Mouse (Mus musculus) stomach, embryonic 14.5 days (tissue): ENCODE measurements around the gene Vac14. TPM values are rescaled to one million over a fixed set of nuclear protein-coding genes. Genes with fewer than 3 reads are reported as not detected.
"Not testable (repeated sequence)": the region's sequence is repeated elsewhere in the genome, so short reads cannot be mapped to it uniquely, and the experiment has no call there.

ENCODE experiments used
- ATAC-seq: fragments of 200-750 bp; cut with Nextera tagmentation; 2 replicates; pipeline ENCODE4 v1.8.0; 2017; ENCODE audit warnings: low read depth, moderate TSS enrichment; ENCODE audit not compliant: insufficient number of reproducible peaks, insufficient read depth, low FRiP score
- H3K27ac ChIP-seq: fragments of 300-500 bp; sonication (generic); 2 replicates; pipeline ENCODE4 v1.5.1; 2014; ENCODE audit warnings: mild to moderate bottlenecking, low read length, moderate library complexity, mixed read lengths
- H3K27me3 ChIP-seq: fragments of 300-500 bp; sonication (generic); 2 replicates; pipeline ENCODE4 v1.6.1; 2014; ENCODE audit warnings: low read length, control low read depth, mixed read lengths; ENCODE audit not compliant: control insufficient read depth, insufficient read depth
- H3K36me3 ChIP-seq: fragments of 300-500 bp; sonication (generic); 2 replicates; pipeline ENCODE4 v1.6.1; 2014; ENCODE audit warnings: mild to moderate bottlenecking, control low read depth, low read length, moderate library complexity, mixed read lengths; ENCODE audit not compliant: control insufficient read depth, insufficient read depth
- H3K4me1 ChIP-seq: fragments of 300-500 bp; sonication (generic); 2 replicates; pipeline ENCODE4 v1.6.1; 2014; ENCODE audit warnings: low read length, control low read depth, mixed read lengths; ENCODE audit not compliant: control insufficient read depth, insufficient read depth
- H3K4me2 ChIP-seq: fragments of 300-500 bp; sonication (generic); replicated peaks from 2 replicates; pipeline ENCODE4 v1.6.1; 2014; ENCODE audit warnings: low read depth, low read length, control low read depth
- H3K4me3 ChIP-seq: fragments of 300-500 bp; sonication (generic); 2 replicates; pipeline ENCODE4 v1.5.1; 2014; ENCODE audit warnings: low read depth, low read length, control low read depth
- H3K9ac ChIP-seq: fragments of 300-500 bp; sonication (generic); replicated peaks from 2 replicates; pipeline ENCODE4 v1.6.1; 2014; ENCODE audit warnings: low read depth, mild to moderate bottlenecking, control low read depth, low read length, moderate library complexity, mixed read lengths
- H3K9me3 ChIP-seq: fragments of 300-500 bp; sonication (generic); 2 replicates; pipeline ENCODE4 v1.6.1; 2016; ENCODE audit warnings: low read depth, low read length, control low read depth; ENCODE audit not compliant: control insufficient read depth
- WGBS: fragments of 180-500 bp; shearing (Covaris S2); extraction: QIAGEN DNeasy Blood & Tissue Kit; methylation state at CpG from one replicate; pipeline ENCODE4 v1.1.7; 2014; 5-methylcytosine and 5-hydroxymethylcytosine counted together
- polyA plus RNA-seq: library from polyadenylated mRNA; unstranded; fragments of >200 nt; fragmentation: Nextera tagmentation; extraction: Ambion mirVana; gene quantifications from 2 replicates; pipeline ENCODE4 v1.2.1, GENCODE M21; 2014

Vac14 gene
- polyA plus RNA-seq, 1 experiment from 2014 or later: 18.7 TPM

DNA sequence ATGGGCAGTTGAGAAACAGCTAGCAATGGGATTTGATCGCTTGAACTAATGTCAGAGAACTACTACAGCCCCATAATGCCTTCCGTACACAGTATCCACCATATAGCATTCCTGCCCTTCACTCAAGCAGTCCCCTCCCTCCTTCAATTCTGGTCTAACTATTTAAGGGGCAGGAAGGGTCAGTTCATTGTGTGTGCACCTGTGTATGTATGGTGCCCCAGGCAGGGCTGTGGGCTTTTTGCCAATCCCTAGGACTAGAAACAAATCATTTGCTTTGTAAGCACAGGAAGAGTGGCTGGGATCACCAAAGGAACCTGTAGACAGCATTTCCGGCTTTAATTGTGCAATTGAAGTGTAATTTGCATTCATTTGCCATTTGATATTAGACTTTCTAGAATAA, 46.6 kb downstream of the Vac14 start:
- WGBS: 81% methylated on average over 3 of the region's 3 CpGs
- H3K27ac ChIP-seq: no peak overlapping the region
- ATAC-seq: no peak

DNA sequence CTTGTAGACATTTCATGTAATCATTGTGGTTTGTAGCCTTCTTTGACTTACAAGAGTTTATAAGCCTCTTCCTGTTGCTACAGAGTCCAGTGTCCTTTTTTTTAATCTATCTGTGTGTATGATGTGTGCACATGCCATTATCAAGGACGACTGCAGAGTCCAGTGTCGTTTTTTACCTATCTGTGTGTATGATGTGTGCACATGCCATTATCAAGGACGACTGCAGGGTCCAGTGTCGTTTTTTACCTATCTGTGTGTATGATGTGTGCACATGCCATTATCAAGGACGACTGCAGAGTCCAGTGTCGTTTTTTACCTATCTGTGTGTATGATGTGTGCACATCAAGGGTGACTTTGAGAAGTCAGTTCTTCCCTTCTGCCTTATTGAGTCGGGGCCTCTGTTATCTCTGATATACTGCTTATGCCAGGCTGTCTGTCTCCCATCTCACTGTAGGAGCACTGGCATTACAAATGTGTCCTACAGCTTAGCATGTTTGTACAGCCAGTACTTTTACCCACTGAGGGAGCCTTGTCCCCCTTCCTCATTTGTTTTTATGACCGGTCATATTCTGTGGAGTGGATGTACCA, 49.3 kb downstream of the Vac14 start:
- H3K27me3 ChIP-seq, H3K4me3 ChIP-seq, H3K9ac ChIP-seq, H3K9me3 ChIP-seq, ATAC-seq, H3K4me1 ChIP-seq, H3K27ac ChIP-seq, H3K36me3 ChIP-seq, H3K4me2 ChIP-seq: not testable (repeated sequence)
- WGBS: 70% methylated on average over 8 of the region's 8 CpGs

More for the DNA sequence above, 46.6 kb downstream of the Vac14 start:
- H3K9me3 ChIP-seq: no peaks in the 10 kb centered on the region
- H3K9ac ChIP-seq: no peak overlapping the region
- no peaks in the 10 kb centered on the region for H3K36me3 ChIP-seq
- no peak overlapping the region for H3K4me3 ChIP-seq
- H3K27me3 ChIP-seq: no peaks in the 10 kb centered on the region
- H3K4me2 ChIP-seq: no peak overlapping the region
- H3K4me1 ChIP-seq: no peaks in the 10 kb centered on the region

DNA sequence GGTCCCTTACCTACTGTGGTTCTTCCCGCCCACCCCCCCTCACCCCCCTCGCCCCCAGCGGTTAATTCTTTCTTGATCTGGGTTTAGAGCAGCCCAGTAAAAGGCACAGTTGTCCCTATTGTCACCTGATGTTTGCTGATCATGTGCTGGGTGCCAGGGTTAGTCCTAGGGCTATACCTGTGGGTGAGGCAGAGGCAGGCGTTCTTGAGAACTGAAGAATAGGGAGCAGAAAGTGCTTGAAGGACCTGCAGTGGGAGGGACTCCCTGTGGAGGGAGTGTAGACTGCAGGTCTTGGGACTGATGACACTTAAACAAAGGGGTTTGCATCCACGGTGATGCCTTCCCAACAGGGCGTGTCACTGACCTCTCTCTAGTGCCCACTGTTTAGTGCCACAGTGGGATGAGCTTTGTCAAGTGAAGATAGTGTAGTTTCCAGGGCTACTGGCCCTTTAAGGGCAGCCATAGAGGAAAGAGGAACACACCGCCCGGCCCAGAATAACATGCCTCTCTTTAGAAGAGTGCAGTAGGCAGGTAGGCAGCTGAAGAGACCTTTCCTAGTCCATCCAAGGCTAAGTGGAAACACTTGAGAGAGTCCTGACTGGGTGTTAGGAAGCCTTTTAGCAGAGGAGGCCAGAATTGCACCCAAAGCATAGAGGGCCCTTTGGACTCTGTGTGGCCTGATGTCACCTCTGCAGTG, 51.7 kb downstream of the Vac14 start:
- H3K36me3 ChIP-seq: peaks cover 6% of the 10 kb centered on the region; the same call in 1 of the 2 replicates
- H3K4me3 ChIP-seq: no peak overlapping the region
- peak; percentile 81 for ATAC-seq
- H3K9ac ChIP-seq: no peak overlapping the region
- H3K9me3 ChIP-seq: no peaks in the 10 kb centered on the region
- H3K27ac ChIP-seq: no peak overlapping the region
- H3K27me3 ChIP-seq: no peaks in the 10 kb centered on the region
- no peak overlapping the region for H3K4me2 ChIP-seq
- H3K4me1 ChIP-seq: no peaks in the 10 kb centered on the region
- WGBS: 56% methylated on average over 8 of the region's 8 CpGs

DNA sequence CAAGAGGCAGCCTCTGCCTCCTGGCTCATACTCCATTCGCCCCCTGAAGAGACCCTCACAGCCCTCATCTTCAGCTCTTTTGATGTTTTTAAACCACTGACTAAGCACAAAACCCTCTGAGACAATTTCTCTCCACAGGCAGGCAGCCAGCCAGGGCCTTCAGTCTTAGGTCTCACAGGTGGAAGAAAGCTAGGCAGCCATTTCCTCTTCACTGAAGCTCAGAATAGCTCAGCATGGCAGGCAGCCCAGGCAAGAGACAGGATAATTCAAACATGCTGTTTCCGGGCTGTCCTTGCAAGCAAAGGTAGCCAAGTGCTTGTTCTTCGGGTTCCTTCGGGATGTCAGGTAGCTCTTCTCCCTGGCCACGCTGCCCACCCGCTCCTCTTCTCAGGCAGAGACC, 52.9 kb downstream of the Vac14 start:
- H3K9me3 ChIP-seq: no peaks in the 10 kb centered on the region
- WGBS: 82% methylated on average over 6 of the region's 6 CpGs
- peak overlapping the region; percentile 16; the same call in 1 of the 2 replicates for H3K27ac ChIP-seq
- no peak overlapping the region for H3K4me2 ChIP-seq
- H3K4me3 ChIP-seq: no peak overlapping the region
- no peaks in the 10 kb centered on the region for H3K27me3 ChIP-seq
- no peak for ATAC-seq
- no peak overlapping the region for H3K9ac ChIP-seq
- no peaks in the 10 kb centered on the region for H3K4me1 ChIP-seq
- H3K36me3 ChIP-seq: peaks cover 6% of the 10 kb centered on the region; the same call in 1 of the 2 replicates

DNA sequence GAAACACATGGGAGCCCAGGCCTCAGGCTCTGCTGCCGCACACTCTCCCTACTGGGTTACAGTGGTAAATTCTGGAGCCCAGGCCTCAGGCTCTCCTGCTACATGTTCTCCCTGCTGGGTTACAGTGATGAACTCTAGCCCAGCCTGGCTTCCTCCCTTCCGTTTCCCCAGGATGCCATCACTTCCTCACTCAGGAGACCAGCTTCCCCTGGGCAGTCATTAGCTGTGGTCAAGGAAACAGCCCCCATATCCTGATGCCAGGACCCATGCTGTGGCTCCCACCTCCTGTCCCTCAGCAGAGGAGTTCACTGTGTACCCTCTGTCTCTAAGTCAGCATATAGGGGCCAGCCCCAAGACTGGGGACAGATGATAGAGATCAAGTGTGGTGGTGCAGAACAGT, 53.7 kb downstream of the Vac14 start:
- Histone ChIP-seq H3K4me3 (no peak overlapping the region), H3K27ac (peak overlapping the region; percentile 21; the same call in 1 of the 2 replicates), H3K27me3 (no peaks in the 10 kb centered on the region), H3K4me1 (no peaks in the 10 kb centered on the region), H3K4me2 (no peak overlapping the region), H3K9me3 (no peaks in the 10 kb centered on the region), H3K36me3 (peaks cover 6% of the 10 kb centered on the region; the same call in 1 of the 2 replicates), H3K9ac (no peak overlapping the region)
- no peak for ATAC-seq
- WGBS: 77% methylated on average over 2 of the region's 2 CpGs

DNA sequence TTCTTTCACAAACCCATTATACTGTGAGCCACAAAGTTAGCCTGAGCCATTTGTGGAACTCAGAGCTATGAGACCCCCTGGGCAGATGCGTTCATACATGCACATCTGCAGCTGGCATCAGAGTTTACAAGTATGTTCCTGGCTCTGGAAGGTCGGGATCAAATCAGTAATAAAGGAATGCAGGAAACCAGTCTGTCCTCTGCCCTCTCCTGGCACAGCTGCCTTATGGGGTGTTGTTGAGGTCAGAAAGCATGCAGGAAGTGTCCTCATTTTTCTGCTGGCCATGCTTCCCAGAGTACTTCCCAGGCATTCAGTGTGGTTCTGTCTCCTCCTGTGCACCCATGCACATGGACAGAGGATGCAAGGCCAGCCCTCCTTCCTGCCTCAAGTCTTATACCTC, 54.8 kb downstream of the Vac14 start:
- no peaks in the 10 kb centered on the region for H3K4me1 ChIP-seq
- 66% methylated on average over 2 of the region's 2 CpGs for WGBS

DNA sequence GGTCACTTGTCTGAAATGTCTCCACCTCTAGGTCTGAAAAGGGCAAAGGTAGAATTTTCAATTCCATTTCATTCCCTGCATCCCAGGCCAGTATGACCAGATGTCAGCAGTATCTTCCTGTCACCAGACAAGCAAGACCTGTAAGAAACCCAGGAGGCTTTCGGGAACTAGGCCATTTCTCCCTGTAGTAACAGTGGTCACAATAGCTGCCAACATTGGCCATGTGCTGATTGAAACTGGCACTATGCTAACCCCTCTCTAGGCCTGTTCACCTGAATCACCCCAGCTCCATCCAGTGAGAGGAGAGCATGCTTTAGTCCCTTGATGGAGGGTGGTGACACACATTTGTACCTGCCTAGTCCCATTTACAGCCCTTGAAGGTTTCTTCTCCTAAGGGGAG, 56.2 kb downstream of the Vac14 start:
- no peak for ATAC-seq
- no peak overlapping the region for H3K27ac ChIP-seq
- no peak overlapping the region for H3K9ac ChIP-seq
- no peak overlapping the region for H3K4me3 ChIP-seq
- H3K4me1 ChIP-seq: no peaks in the 10 kb centered on the region
- 85% methylated on average over 1 of the region's 1 CpGs for WGBS
- H3K36me3 ChIP-seq: peaks cover 6% of the 10 kb centered on the region; the same call in 1 of the 2 replicates
- H3K27me3 ChIP-seq: no peaks in the 10 kb centered on the region
- no peaks in the 10 kb centered on the region for H3K9me3 ChIP-seq
- H3K4me2 ChIP-seq: no peak overlapping the region

More for the DNA sequence above, 54.8 kb downstream of the Vac14 start:
- H3K9me3 ChIP-seq: no peaks in the 10 kb centered on the region
- no peak overlapping the region for H3K9ac ChIP-seq
- H3K4me2 ChIP-seq: no peak overlapping the region
- ATAC-seq: no peak
- peaks cover 6% of the 10 kb centered on the region; the same call in 1 of the 2 replicates for H3K36me3 ChIP-seq
- H3K27me3 ChIP-seq: no peaks in the 10 kb centered on the region
- H3K27ac ChIP-seq: no peak overlapping the region
- no peak overlapping the region for H3K4me3 ChIP-seq

DNA sequence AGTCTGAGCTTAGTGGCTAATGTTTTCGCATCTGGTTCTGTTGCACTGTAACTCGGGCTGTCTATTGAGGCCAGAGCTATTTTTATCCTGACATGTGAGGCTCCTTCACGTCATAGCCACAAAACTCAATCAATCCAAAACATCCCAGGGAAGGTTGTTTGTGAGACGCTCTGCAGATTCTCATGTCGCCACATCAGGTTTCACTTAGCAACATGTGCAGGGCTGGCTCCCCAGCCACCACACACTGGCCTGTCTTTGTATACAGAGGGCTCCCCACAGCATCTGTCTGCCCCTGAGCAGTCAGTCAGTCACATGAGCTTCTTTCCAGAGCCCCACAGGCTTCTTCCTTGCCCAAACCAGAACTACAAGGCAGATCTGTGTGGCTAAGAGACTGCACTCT, 58.3 kb downstream of the Vac14 start:
- 0 out of 2 replicates have a peak, but pooled peaks have one; percentile 23 for ATAC-seq

More for the DNA sequence above, 58.3 kb downstream of the Vac14 start:
- Histone ChIP-seq H3K9me3 (no peaks in the 10 kb centered on the region), H3K4me3 (no peak overlapping the region), H3K9ac (no peak overlapping the region), H3K4me1 (no peaks in the 10 kb centered on the region), H3K27ac (no peak overlapping the region), H3K4me2 (no peak overlapping the region), H3K27me3 (no peaks in the 10 kb centered on the region), H3K36me3 (peaks cover 6% of the 10 kb centered on the region; the same call in 1 of the 2 replicates)
- 73% methylated on average over 5 of the region's 5 CpGs for WGBS
